Comparison of ENCODE assay signal across 23 mouse cellular contexts in the genomic region with DNA sequence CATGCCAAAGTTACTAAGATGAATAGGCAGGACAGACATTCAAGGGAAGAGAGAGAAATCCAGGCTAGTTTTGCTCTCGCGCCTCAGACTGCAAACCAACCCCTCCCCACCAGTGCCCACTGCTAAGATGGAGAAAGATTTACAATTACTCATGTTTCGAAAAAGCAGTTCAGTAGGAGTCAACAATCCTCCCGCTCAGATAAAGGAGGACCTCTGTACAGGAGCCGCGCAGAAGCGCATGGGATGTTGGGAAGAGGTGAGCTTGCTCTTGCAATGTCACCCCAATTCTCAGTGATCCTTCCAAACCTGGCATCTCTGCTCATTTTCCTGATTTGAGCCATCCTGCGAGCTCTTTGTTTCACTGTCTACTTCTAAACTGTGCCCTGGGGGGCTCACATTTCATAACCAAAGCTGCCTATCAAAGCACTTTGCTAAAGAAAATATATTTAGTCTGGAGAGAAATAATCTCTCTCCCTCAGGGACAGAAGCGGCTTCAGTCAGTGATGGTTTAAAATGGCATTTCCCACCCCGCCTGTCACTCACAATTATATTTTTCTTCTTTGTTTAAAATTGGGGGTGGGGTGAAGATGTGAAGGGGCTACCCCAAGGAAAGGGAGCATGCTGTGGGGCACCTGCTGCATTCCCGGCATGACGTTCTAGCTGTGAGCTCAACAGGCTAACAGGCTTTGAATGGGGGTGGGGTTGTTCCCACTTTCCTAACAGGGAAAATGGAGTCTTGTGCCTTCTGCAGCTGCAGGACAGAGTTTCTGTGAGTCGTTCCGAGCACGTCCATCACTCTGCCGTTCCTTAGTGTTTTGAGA.
A peak's percentile ranks its signal among the peaks of the same experiment; 100 is the strongest.
DNase-seq lines count a peak whose midpoint lies in the region; ATAC-seq and TF ChIP-seq lines count a peak whose summit lies in the region.
"Had no signal": no experiment of that assay in that cellular context is flagged by ENCODE, and none has a peak within 500 bp of the region (broad histone marks: within the 10 kb centered on the region; RNA-seq: fewer than 3 reads in every experiment).

No protein-coding gene starts in this region.

- H3K36me3 ChIP-seq in midbrain, embryonic 14.5 days (ENCODE audit: control insufficient read depth, insufficient read depth, low read length): no peaks in the 10 kb centered on the region
- no peaks in the 10 kb centered on the region for H3K36me3 ChIP-seq in midbrain, embryonic 11.5 days (ENCODE audit: control insufficient read depth, insufficient read depth, low read length)
- no peaks in the 10 kb centered on the region for H3K36me3 ChIP-seq in hindbrain, embryonic 16.5 days (ENCODE audit: control insufficient read depth, insufficient read depth, low read length)
- H3K36me3 ChIP-seq: embryonic facial prominence, embryonic 15.5 days; G1E; heart, embryonic 12.5 days; limb, embryonic 10.5 days; neural tube, embryonic 13.5 days had no signal

- TF ChIP-seq CTCF in left cerebral cortex, adult 2 months (IDR thresholded peaks at IDR 0.05): no peak

- peak; percentile 66 for DNase-seq in heart, adult 11 months
- DNase-seq in heart, postnatal 4 days: no peak
- peak; percentile 70 for DNase-seq in midbrain, embryonic 14.5 days
- no peak for DNase-seq in midbrain, embryonic 11.5 days (ENCODE audit: low spot score, missing footprints)
- no peak for DNase-seq in lung, postnatal 10 days
- no peak for DNase-seq in left cerebral cortex, adult 2 months (ENCODE audit: extremely low spot score in 1 of 2, low spot score in 2 of 2)
- DNase-seq: adrenal gland, postnatal 25 days; cerebellum, adult 11-12 months; cerebellum, postnatal 25 days; heart, postnatal 14 days; kidney, postnatal 10 days; layer of hippocampus, postnatal 36 days; liver, postnatal 0 days; lung, postnatal 14 days; right cerebral cortex, postnatal 25 days had no signal

- H3K4me3 ChIP-seq in midbrain, embryonic 14.5 days (replicated peaks; ENCODE audit: low read depth, low read length): no peak overlapping the region
- no peak overlapping the region for H3K4me3 ChIP-seq in midbrain, embryonic 11.5 days (ENCODE audit: low read depth, low read length)
- H3K4me3 ChIP-seq in hindbrain, embryonic 16.5 days (ENCODE audit: low read length): no peak overlapping the region
- no peak overlapping the region for H3K4me3 ChIP-seq in left cerebral cortex, adult 2 months
- H3K4me3 ChIP-seq: embryonic facial prominence, embryonic 15.5 days; heart, embryonic 12.5 days; limb, embryonic 10.5 days; megakaryocyte, embryonic 14.5 days; neural tube, embryonic 13.5 days had no signal

- H3K4me2 ChIP-seq in midbrain, embryonic 14.5 days (ENCODE audit: low read length): peak overlapping the region; percentile 23; the same call in 1 of the 2 replicates
- no peak overlapping the region for H3K4me2 ChIP-seq in midbrain, embryonic 11.5 days
- H3K4me2 ChIP-seq in hindbrain, embryonic 16.5 days (ENCODE audit: low read length): peak overlapping the region; percentile 23; the same call in 1 of the 2 replicates
- H3K4me2 ChIP-seq: embryonic facial prominence, embryonic 15.5 days; heart, embryonic 12.5 days; neural tube, embryonic 13.5 days had no signal

- no peaks in the 10 kb centered on the region for H3K27me3 ChIP-seq in midbrain, embryonic 14.5 days (ENCODE audit: control insufficient read depth, insufficient read depth, low read length)
- no peaks in the 10 kb centered on the region for H3K27me3 ChIP-seq in midbrain, embryonic 11.5 days (ENCODE audit: control insufficient read depth, insufficient read depth, low read length)
- H3K27me3 ChIP-seq in hindbrain, embryonic 16.5 days (replicated peaks; ENCODE audit: control insufficient read depth, insufficient read depth, low read length): no peaks in the 10 kb centered on the region
- H3K27me3 ChIP-seq: embryonic facial prominence, embryonic 15.5 days; heart, embryonic 12.5 days; megakaryocyte, embryonic 14.5 days; neural tube, embryonic 13.5 days had no signal

- H3K4me1 ChIP-seq in midbrain, embryonic 14.5 days (ENCODE audit: control insufficient read depth, insufficient read depth, low read length): no peaks in the 10 kb centered on the region
- no peaks in the 10 kb centered on the region for H3K4me1 ChIP-seq in midbrain, embryonic 11.5 days (ENCODE audit: control insufficient read depth, insufficient read depth, low read length)
- peaks cover 9% of the 10 kb centered on the region for H3K4me1 ChIP-seq in hindbrain, embryonic 16.5 days (ENCODE audit: control insufficient read depth, insufficient read depth, low read depth, low read length)
- H3K4me1 ChIP-seq: embryonic facial prominence, embryonic 15.5 days; heart, embryonic 12.5 days; megakaryocyte, embryonic 14.5 days had no signal

- peak overlapping the region; percentile 49; the same call in 1 of the 2 replicates for H3K27ac ChIP-seq in midbrain, embryonic 14.5 days (replicated peaks; ENCODE audit: low read depth, low read length)
- H3K27ac ChIP-seq in midbrain, embryonic 11.5 days (ENCODE audit: low read depth, low read length): no peak overlapping the region
- H3K27ac ChIP-seq in hindbrain, embryonic 16.5 days (ENCODE audit: low read depth, low read length): no peak overlapping the region
- no peak overlapping the region for H3K27ac ChIP-seq in left cerebral cortex, adult 2 months
- H3K27ac ChIP-seq: embryonic facial prominence, embryonic 15.5 days; limb, embryonic 10.5 days; neural tube, embryonic 13.5 days had no signal

- WGBS in midbrain, embryonic 14.5 days: 46% methylated on average over 16 of the region's 16 CpGs
- 72% methylated on average over 16 of the region's 16 CpGs for WGBS in midbrain, embryonic 11.5 days
- WGBS in hindbrain, embryonic 16.5 days: 59% methylated on average over 16 of the region's 16 CpGs

- no peak overlapping the region for H3K9ac ChIP-seq in midbrain, embryonic 14.5 days (replicated peaks; ENCODE audit: low read length)
- no peak overlapping the region for H3K9ac ChIP-seq in midbrain, embryonic 11.5 days (ENCODE audit: low read length)
- no peak overlapping the region for H3K9ac ChIP-seq in hindbrain, embryonic 16.5 days (ENCODE audit: low read depth, low read length)
- H3K9ac ChIP-seq: embryonic facial prominence, embryonic 15.5 days; heart, embryonic 12.5 days; liver, postnatal 0 days; neural tube, embryonic 13.5 days had no signal

- no peak for ATAC-seq in midbrain, embryonic 14.5 days (ENCODE audit: low FRiP score, low TSS enrichment)
- no peak for ATAC-seq in midbrain, embryonic 11.5 days (ENCODE audit: low FRiP score)
- ATAC-seq in hindbrain, embryonic 16.5 days: 0 out of 2 replicates have a peak, but pooled peaks have one; percentile 14
- ATAC-seq in megakaryocyte progenitor cell, adult 5-6 weeks (replicated peaks; ENCODE audit: poor library complexity): no peak
- ATAC-seq: liver, postnatal 0 days had no signal

- H3K9me3 ChIP-seq in midbrain, embryonic 14.5 days (ENCODE audit: control insufficient read depth, low read length): no peaks in the 10 kb centered on the region
- H3K9me3 ChIP-seq in midbrain, embryonic 11.5 days (ENCODE audit: control insufficient read depth, low read length): no peaks in the 10 kb centered on the region
- H3K9me3 ChIP-seq in hindbrain, embryonic 16.5 days (ENCODE audit: control insufficient read depth, low read length): no peaks in the 10 kb centered on the region
- H3K9me3 ChIP-seq: embryonic facial prominence, embryonic 15.5 days; heart, embryonic 12.5 days; limb, embryonic 10.5 days; megakaryocyte, embryonic 14.5 days; neural tube, embryonic 13.5 days had no signal

- intact Hi-C loops in left cerebral cortex, adult 2 months (cut with DNase I): no loop called here

Comparison
In these comparisons a context has a peak if more than half of its experiments do, and no peak if none do; other contexts are left out.
1. DNase-seq: peak in heart, adult 11 months (single experiment) and midbrain, embryonic 14.5 days (single experiment); none in heart, postnatal 4 days (single experiment), midbrain, embryonic 11.5 days (single experiment), lung, postnatal 10 days (single experiment) and left cerebral cortex, adult 2 months (0 of 2).